Mouse (Mus musculus) CH12.LX (cell line): ENCODE measurements around the gene Hist1h2bh. TPM values are rescaled to one million over a fixed set of nuclear protein-coding genes. Genes with fewer than 3 reads are reported as not detected.

Source experiments
- DNase-seq: peaks from one replicate; pipeline ENCODE4 v3.0.0-alpha.2; 2013; ENCODE audit errors: extremely low read depth
- H3K27ac ChIP-seq: 2 replicates; pipeline ENCODE4 v1.5.1; 2012; ENCODE audit warnings: low read depth, mild to moderate bottlenecking, control low read depth, moderate library complexity; ENCODE audit not compliant: insufficient read depth
- H3K27me3 ChIP-seq: replicated peaks from 2 replicates; pipeline ENCODE3; 2012; ENCODE audit warnings: inconsistent platforms
- H3K36me3 ChIP-seq, 2 experiments: replicated peaks in 1 of 2; 2 replicates each; pipeline versions ENCODE3 to v1.6.1; 2012; ENCODE audit warnings: inconsistent platforms in 1 of 2, low read length in 1 of 2, mild to moderate bottlenecking in 1 of 2, mixed read lengths in 1 of 2, moderate library complexity in 1 of 2; ENCODE audit not compliant: control insufficient read depth in 1 of 2, insufficient read depth in 1 of 2
- H3K4me1 ChIP-seq, 2 experiments: 2 replicates each; pipeline ENCODE4 v1.6.1; 2012; ENCODE audit warnings: inconsistent platforms in 1 of 2, moderate library complexity in 1 of 2; ENCODE audit not compliant: insufficient read depth in 2 of 2, control insufficient read depth in 1 of 2
- H3K4me2 ChIP-seq: 2 replicates; pipeline ENCODE4 v1.6.1; 2012; ENCODE audit warnings: low read depth, mild to moderate bottlenecking, control low read depth; ENCODE audit not compliant: poor library complexity, insufficient read depth, severe bottlenecking
- H3K4me3 ChIP-seq, 3 experiments: fragments of 150-350 bp in 1 of 3; sonication (generic) in 1 of 3; replicated peaks in 1 of 3; 2 replicates each; pipeline versions ENCODE3 to v1.5.1; 2011 to 2012; ENCODE audit warnings: low read depth in 2 of 3, low read length in 2 of 3, mild to moderate bottlenecking in 2 of 3, moderate library complexity in 2 of 3, control low read depth in 1 of 3, improper control_type of control experiment in 1 of 3, inconsistent platforms in 1 of 3, mixed read lengths in 1 of 3; ENCODE audit not compliant: poor library complexity in 1 of 3
- H3K79me2 ChIP-seq: replicated peaks from 2 replicates; pipeline ENCODE4 v1.6.1; 2012; ENCODE audit warnings: mild to moderate bottlenecking, moderate library complexity; ENCODE audit not compliant: control insufficient read depth, poor library complexity, insufficient read depth, severe bottlenecking; ENCODE audit errors: extremely low read depth
- H3K9ac ChIP-seq: 2 replicates; pipeline ENCODE4 v1.6.1; 2012; ENCODE audit warnings: low read depth, mild to moderate bottlenecking, control low read depth, moderate library complexity; ENCODE audit not compliant: insufficient read depth
- H3K9me3 ChIP-seq: replicated peaks from 2 replicates; pipeline ENCODE3; 2012; ENCODE audit warnings: low read length, inconsistent platforms, mixed read lengths
- CHD1 ChIP-seq: IDR thresholded peaks from 2 replicates; pipeline ENCODE4 v1.6.1; 2012; ENCODE audit warnings: low read depth, low read length, improper control_type of control experiment, inconsistent platforms
- CTCF ChIP-seq, 2 experiments: IDR thresholded peaks in 1 of 2; conservative IDR thresholded peaks in 1 of 2; 2 replicates each; pipeline ENCODE4 v1.5.1; 2011 to 2012; ENCODE audit warnings: low read depth in 2 of 2, low read length in 2 of 2, improper control_type of control experiment in 1 of 2, inconsistent platforms in 1 of 2, mild to moderate bottlenecking in 1 of 2, moderate library complexity in 1 of 2
- E2F4 ChIP-seq: IDR thresholded peaks from 2 replicates; pipeline ENCODE4 v1.6.1; 2011; ENCODE audit warnings: low read depth, low read length, improper control_type of control experiment; ENCODE audit not compliant: insufficient replicate concordance
- ELF1 ChIP-seq: IDR thresholded peaks from 2 replicates; pipeline ENCODE4 v1.6.1; 2014; ENCODE audit warnings: low read depth, mild to moderate bottlenecking, inconsistent platforms, low read length, improper control_type of control experiment
- EP300 ChIP-seq: IDR thresholded peaks from 2 replicates; pipeline ENCODE4 v1.6.1; 2011; ENCODE audit warnings: low read length, improper control_type of control experiment
- ETS1 ChIP-seq: conservative IDR thresholded peaks from 2 replicates; pipeline ENCODE4 v1.6.1; 2012; ENCODE audit warnings: low read depth, mild to moderate bottlenecking, inconsistent platforms, low read length, improper control_type of control experiment, moderate library complexity
- GABPA ChIP-seq: IDR thresholded peaks from 2 replicates; pipeline ENCODE4 v1.6.1; 2012; ENCODE audit warnings: low read depth, low read length, improper control_type of control experiment, inconsistent platforms; ENCODE audit not compliant: insufficient replicate concordance
- JUN ChIP-seq: IDR thresholded peaks from 2 replicates; pipeline ENCODE4 v1.6.1; 2011; ENCODE audit warnings: low read depth, mild to moderate bottlenecking, low read length, improper control_type of control experiment, moderate library complexity; ENCODE audit not compliant: insufficient read depth
- MAX ChIP-seq: IDR thresholded peaks from 2 replicates; pipeline ENCODE4 v1.6.1; 2011; ENCODE audit warnings: low read length, improper control_type of control experiment
- MEF2A ChIP-seq: IDR thresholded peaks from 2 replicates; pipeline ENCODE4 v1.6.1; 2014; ENCODE audit warnings: low read depth, mild to moderate bottlenecking, inconsistent platforms, low read length, improper control_type of control experiment, borderline replicate concordance
- MXI1 ChIP-seq: IDR thresholded peaks from 2 replicates; pipeline ENCODE4 v1.6.1; 2011; ENCODE audit warnings: mild to moderate bottlenecking, low read depth, low read length, improper control_type of control experiment
- PAX5 ChIP-seq: IDR thresholded peaks from 2 replicates; pipeline ENCODE4 v1.6.1; 2012; ENCODE audit warnings: low read length, inconsistent platforms, mixed read lengths
- POLR2A ChIP-seq: IDR thresholded peaks from 2 replicates; pipeline ENCODE4 v1.6.1; 2011; ENCODE audit warnings: low read depth, mild to moderate bottlenecking, improper control_type of control experiment, low read length
- POLR2AphosphoS2 ChIP-seq: IDR thresholded peaks from 2 replicates; pipeline ENCODE4 v1.6.1; 2011; ENCODE audit warnings: low read depth, low read length, improper control_type of control experiment
- RAD21 ChIP-seq: IDR thresholded peaks from 2 replicates; pipeline ENCODE4 v1.6.1; 2011; ENCODE audit warnings: low read depth, mild to moderate bottlenecking, low read length, improper control_type of control experiment, moderate library complexity
- TCF12 ChIP-seq: IDR thresholded peaks from 2 replicates; pipeline ENCODE4 v1.6.1; 2014; ENCODE audit warnings: low read depth, mild to moderate bottlenecking, inconsistent platforms, low read length, improper control_type of control experiment
- UBTF ChIP-seq: IDR thresholded peaks from 2 replicates; pipeline ENCODE4 v1.6.1; 2012; ENCODE audit warnings: low read depth, mild to moderate bottlenecking, inconsistent platforms, low read length, improper control_type of control experiment, moderate library complexity
- ZKSCAN1 ChIP-seq: IDR thresholded peaks from 2 replicates; pipeline ENCODE4 v1.6.1; 2012; ENCODE audit warnings: low read depth, inconsistent platforms, low read length, improper control_type of control experiment, borderline replicate concordance
- ZNF384 ChIP-seq: IDR thresholded peaks from 2 replicates; pipeline ENCODE4 v1.6.1; 2012; ENCODE audit warnings: low read depth, low read length, improper control_type of control experiment, inconsistent platforms
- dilution Hi-C: fragments of 300-500 bp; cut with MboI; formaldehyde crosslinking; loops from 2 replicates; pipeline ENCODE4 v1.14.3; 2020; ENCODE audit warnings: low sequenced_read_pairs; ENCODE audit not compliant: extremely low pct_unique_long_range_greater_than_20kb, extremely low pct_ligation_motif_present
- in situ Hi-C: fragments of 300-500 bp; cut with MboI; formaldehyde crosslinking; loops from 3 replicates; pipeline ENCODE4 v1.14.3; 2019; ENCODE audit warnings: low sequenced_read_pairs, low pct_ligation_motif_present, low pct_unique_long_range_greater_than_20kb, mixed read lengths
- polyA plus RNA-seq: library from polyadenylated mRNA; unstranded; fragments of >175 nt; gene quantifications from 2 replicates; pipeline ENCODE4 v1.2.1, GENCODE M21; 2012; ENCODE audit warnings: low read depth; ENCODE audit not compliant: insufficient read length
- total RNA-seq, 2 experiments: library from RNA; depleted of rRNA; stranded (reverse); fragments of 300-350 nt in 1 of 2; fragments of >200 nt in 1 of 2; gene quantifications; 2 replicates each; pipeline ENCODE4 v1.2.3; 2012 to 2014

Gene Hist1h2bh
- total and polyA plus RNA-seq, 3 experiments = 0.77 to 261 (median 8.0) TPM

GRCm38 (mm10) chr13:23552962-23553361 is 9.8 kb upstream of the Hist1h2bh start, which contains the start of gene Hist1h1d:
Hist1h1d (plus strand) TSS chr13:23553262.
- DNase-seq = no peak
- H3K27me3 ChIP-seq = no peaks in the 10 kb centered on the region
- no peak within 1 kb of the TSS for H3K4me3 ChIP-seq
- H3K36me3 ChIP-seq = no peaks in the 10 kb centered on the region
- in situ Hi-C loops (loop anchor here (25.0 kb wide), 1 partner anchor 1816 kb away; the partner anchor contains the start of gene Hist1h4j), dilution Hi-C loops (no loop called here)
- H3K4me1 ChIP-seq = peaks cover 4 to 28% of the 10 kb centered on the region in 2 experiments; a peak in 3 of 4 replicates
- no peaks in the 10 kb centered on the region for H3K9me3 ChIP-seq
- H3K27ac ChIP-seq = peak within 1 kb of the TSS; percentile 75
- H3K9ac ChIP-seq = peak within 1 kb of the TSS; percentile 65; the same call in 1 of the 2 replicates
- H3K4me2 ChIP-seq = peak within 1 kb of the TSS; percentile 22; the same call in 1 of the 2 replicates
- no peak for TF ChIP-seq ELF1
- TF ChIP-seq UBTF = no peak
- TF ChIP-seq MEF2A = no peak
- no peak for TF ChIP-seq GABPA
- no peak for TF ChIP-seq CHD1
- TF ChIP-seq MAX = no peak
- TF ChIP-seq MXI1 = no peak
- TF ChIP-seq E2F4 = no peak
- TF ChIP-seq ZKSCAN1 = no peak
- TF ChIP-seq ETS1 = no peak
- H3K79me2 ChIP-seq = no peaks in the 10 kb centered on the region

GRCm38 (mm10) chr13:23551931-23552914 is 9.0 kb upstream of the Hist1h2bh start:
- in situ Hi-C loops (loop anchor here (25.0 kb wide), 1 partner anchor 1815 kb away; the partner anchor contains the start of gene Hist1h4j), dilution Hi-C loops (no loop called here)
- H3K79me2 ChIP-seq = no peaks in the 10 kb centered on the region
- H3K9me3 ChIP-seq = no peaks in the 10 kb centered on the region
- peak overlapping the region in 1 of 3 experiments; percentile 5 for H3K4me3 ChIP-seq
- H3K9ac ChIP-seq = peak overlapping the region; percentile 65
- peak overlapping the region; percentile 51 for H3K4me2 ChIP-seq
- DNase-seq = no peak
- TF ChIP-seq MXI1 = no peak
- TF ChIP-seq CTCF (conservative IDR thresholded peaks at IDR 0.05 in 1 of 2, IDR thresholded peaks at IDR 0.05 in 1 of 2; ENCODE audit: low read depth in 2 of 2, low read length in 2 of 2) = no peak
- TF ChIP-seq JUN = no peak
- TF ChIP-seq RAD21 = no peak
- no peak for TF ChIP-seq E2F4
- peak; percentile 36; the same call in 1 of the 2 replicates for TF ChIP-seq EP300
- peak; percentile 91 for TF ChIP-seq ZNF384
- no peak for TF ChIP-seq PAX5
- TF ChIP-seq TCF12 = no peak
- TF ChIP-seq POLR2A = no peak
- TF ChIP-seq POLR2AphosphoS2 = no peak
- TF ChIP-seq, all 38 proteins: peak for 2
- peak overlapping the region; percentile 98 for H3K27ac ChIP-seq
- no peaks in the 10 kb centered on the region for H3K27me3 ChIP-seq
- no peaks in the 10 kb centered on the region for H3K36me3 ChIP-seq
- H3K4me1 ChIP-seq = peaks cover 4 to 25% of the 10 kb centered on the region in 2 experiments; a peak in 3 of 4 replicates
